Mouse (Mus musculus) hindbrain, embryonic 10.5 days (tissue): ENCODE data around the gene Chmp1a. TPM values are rescaled to one million over a fixed set of nuclear protein-coding genes. Genes with fewer than 3 reads are reported as not detected.

ENCODE experiments used
- DNase-seq: peaks from one replicate; pipeline ENCODE4 v3.0.0-alpha.2; 2017; ENCODE audit warnings: low spot score
- H3K27ac ChIP-seq: fragments of 300-500 bp; sonication (generic); 2 replicates; pipeline ENCODE4 v1.5.1; 2016; ENCODE audit warnings: mild to moderate bottlenecking, moderate library complexity
- H3K27me3 ChIP-seq: fragments of 300-500 bp; sonication (generic); 2 replicates; pipeline ENCODE4 v1.6.1; 2016; ENCODE audit warnings: mild to moderate bottlenecking; ENCODE audit not compliant: poor library complexity, insufficient read depth, severe bottlenecking
- H3K36me3 ChIP-seq: fragments of 300-500 bp; sonication (generic); 2 replicates; pipeline ENCODE4 v1.6.1; 2016; ENCODE audit warnings: mild to moderate bottlenecking, moderate library complexity
- H3K4me1 ChIP-seq: fragments of 300-500 bp; sonication (generic); replicated peaks from 2 replicates; pipeline ENCODE4 v1.6.1; 2016; ENCODE audit warnings: mild to moderate bottlenecking
- H3K4me3 ChIP-seq: fragments of 300-500 bp; sonication (generic); 2 replicates; pipeline ENCODE4 v1.5.1; 2016; ENCODE audit warnings: mild to moderate bottlenecking, moderate library complexity
- H3K9me3 ChIP-seq: fragments of 300-500 bp; sonication (generic); 2 replicates; pipeline ENCODE4 v1.6.1; 2016; ENCODE audit warnings: mild to moderate bottlenecking, moderate library complexity
- WGBS: fragments of 180-500 bp; shearing (Covaris S2); methylation state at CpG from one replicate; pipeline ENCODE4 v1.1.7; 2016; 5-methylcytosine and 5-hydroxymethylcytosine counted together
- polyA plus RNA-seq: library from polyadenylated mRNA; unstranded; fragments of >200 nt; fragmentation: Nextera tagmentation; extraction: Ambion mirVana; gene quantifications from 2 replicates; pipeline ENCODE4 v1.2.1, GENCODE M21; 2016

Chmp1a gene
- polyA plus RNA-seq, 1 experiment from 2014 or later = 158 TPM

- H3K27me3 ChIP-seq = peaks cover 4% of the 10 kb centered on the region; the same call in 1 of the 2 replicates
- 83% methylated on average over 7 of the region's 7 CpGs for WGBS
- peaks cover 30% of the 10 kb centered on the region for H3K4me1 ChIP-seq
- H3K36me3 ChIP-seq = no peaks in the 10 kb centered on the region
- DNase-seq = no peak
- no peak overlapping the region for H3K27ac ChIP-seq
- no peak overlapping the region for H3K4me3 ChIP-seq
- no peaks in the 10 kb centered on the region for H3K9me3 ChIP-seq
Measured at GRCm38 (mm10) chr8:123188841-123189240, 23.7 kb downstream of the Chmp1a start.

GRCm38 (mm10) chr8:123188006-123188405 lies 24.6 kb downstream of the Chmp1a start:
- no peak for DNase-seq
- H3K36me3 ChIP-seq = no peaks in the 10 kb centered on the region
- no peaks in the 10 kb centered on the region for H3K9me3 ChIP-seq
- WGBS = 88% methylated on average over 2 of the region's 2 CpGs
- H3K4me1 ChIP-seq = peaks cover 31% of the 10 kb centered on the region
- H3K4me3 ChIP-seq = no peak overlapping the region
- H3K27ac ChIP-seq = no peak overlapping the region
- peaks cover 4% of the 10 kb centered on the region; the same call in 1 of the 2 replicates for H3K27me3 ChIP-seq

- H3K4me3 ChIP-seq = no peak within 1 kb of the TSS
- no peaks in the 10 kb centered on the region for H3K36me3 ChIP-seq
- 37% methylated on average over 19 of the region's 19 CpGs for WGBS
- H3K4me1 ChIP-seq = peaks cover 31% of the 10 kb centered on the region
- H3K27ac ChIP-seq = peak within 1 kb of the TSS; percentile 72
- H3K9me3 ChIP-seq = no peaks in the 10 kb centered on the region
- peak; percentile 59 for DNase-seq
- H3K27me3 ChIP-seq = peaks cover 4% of the 10 kb centered on the region; the same call in 1 of the 2 replicates
Measured at GRCm38 (mm10) chr8:123185566-123186409, 26.8 kb downstream of the Chmp1a start, which contains the start of gene Dpep1. TSS of gene Dpep1 (plus strand) at chr8:123186242.

- no peak overlapping the region; the same call in 1 of the 2 replicates for H3K27ac ChIP-seq
- H3K9me3 ChIP-seq = peaks cover 27% of the 10 kb centered on the region
- H3K4me3 ChIP-seq = no peak overlapping the region
- 56% methylated on average over 3 of the region's 3 CpGs for WGBS
- H3K36me3 ChIP-seq = no peaks in the 10 kb centered on the region
- no peaks in the 10 kb centered on the region; the same call in 1 of the 2 replicates for H3K27me3 ChIP-seq
- H3K4me1 ChIP-seq = peaks cover 24% of the 10 kb centered on the region
- DNase-seq = peak; percentile 59
Measured at GRCm38 (mm10) chr8:123181391-123181790, 31.2 kb downstream of the Chmp1a start.

GRCm38 (mm10) chr8:123157888-123158465 lies 54.6 kb downstream of the Chmp1a start, which contains the start of gene Sult5a1:
TSS of gene Sult5a1 (minus strand) at chr8:123158315.
- Histone ChIP-seq H3K4me3 (peak within 1 kb of the TSS; percentile 31), H3K9me3 (no peaks in the 10 kb centered on the region), H3K36me3 (no peaks in the 10 kb centered on the region), H3K4me1 (peaks cover 20% of the 10 kb centered on the region), H3K27ac (peak within 1 kb of the TSS; percentile 50; the same call in 1 of the 2 replicates), H3K27me3 (no peaks in the 10 kb centered on the region)
- WGBS = 32% methylated on average over 13 of the region's 13 CpGs
- peak; percentile 14 for DNase-seq

- no peaks in the 10 kb centered on the region for H3K27me3 ChIP-seq
- no peak overlapping the region for H3K4me3 ChIP-seq
- no peaks in the 10 kb centered on the region for H3K36me3 ChIP-seq
- no peak for DNase-seq
- no peaks in the 10 kb centered on the region for H3K9me3 ChIP-seq
- H3K27ac ChIP-seq = 0 out of 2 replicates have a peak overlapping the region, but pooled peaks have one; percentile 2
- peaks cover 20% of the 10 kb centered on the region for H3K4me1 ChIP-seq
- WGBS = 77% methylated on average over 9 of the region's 9 CpGs
Measured at GRCm38 (mm10) chr8:123156070-123156773, 56.3 kb downstream of the Chmp1a start.

- H3K36me3 ChIP-seq = no peaks in the 10 kb centered on the region
- DNase-seq = no peak
- 82% methylated on average over 5 of the region's 5 CpGs for WGBS
- no peak overlapping the region for H3K4me3 ChIP-seq
- H3K27me3 ChIP-seq = no peaks in the 10 kb centered on the region
- H3K9me3 ChIP-seq = no peaks in the 10 kb centered on the region
- H3K27ac ChIP-seq = no peak overlapping the region
- H3K4me1 ChIP-seq = peaks cover 20% of the 10 kb centered on the region
Measured at GRCm38 (mm10) chr8:123155177-123155576, 57.4 kb downstream of the Chmp1a start.

Other genes with a start within 250 kb of the Chmp1a start
- 31.4 and 34.3 TPM in 2 replicates for gene Ankrd11, start 170.5 kb downstream of the Chmp1a start, polyA plus RNA-seq
- 56.6 and 58.2 TPM in 2 replicates for gene Spg7, start 149.8 kb downstream of the Chmp1a start, polyA plus RNA-seq
- gene Rpl13, start 110.4 kb downstream of the Chmp1a start, polyA plus RNA-seq = 1,248 and 1,330 TPM in 2 replicates
- 0.12 and 0.63 TPM in 2 replicates for gene Cpne7, start 95.4 kb downstream of the Chmp1a start, polyA plus RNA-seq
- 4.3 and 5.8 TPM in 2 replicates for gene Sult5a1, start 54.4 kb downstream of the Chmp1a start, polyA plus RNA-seq
- gene Dpep1, start 26.5 kb downstream of the Chmp1a start, polyA plus RNA-seq = 3.2 and 4.9 TPM in 2 replicates
- 5.3 and 5.7 TPM in 2 replicates for gene Spata33, start 69 bp upstream of the Chmp1a start, polyA plus RNA-seq
- 36.7 and 37.2 TPM in 2 replicates for gene Cdk10, start 12.1 kb upstream of the Chmp1a start, polyA plus RNA-seq
- 2.3 and 3.3 TPM in 2 replicates for gene Spata2l, start 23.5 kb upstream of the Chmp1a start, polyA plus RNA-seq
- gene Zfp276, start 41.4 kb upstream of the Chmp1a start, polyA plus RNA-seq = 30.6 and 36.0 TPM in 2 replicates
- gene Vps9d1, start 41.6 kb upstream of the Chmp1a start, polyA plus RNA-seq = 26.8 and 31.7 TPM in 2 replicates
- gene Fanca, start 105.8 kb upstream of the Chmp1a start, polyA plus RNA-seq = 35.3 and 40.9 TPM in 2 replicates
- 10.8 and 19.5 TPM in 2 replicates for gene Spire2, start 120.0 kb upstream of the Chmp1a start, polyA plus RNA-seq
- gene Tcf25, start 161.0 kb upstream of the Chmp1a start, polyA plus RNA-seq = 159 and 169 TPM in 2 replicates
- gene Mc1r, start 194.3 kb upstream of the Chmp1a start, polyA plus RNA-seq = 0.05 and 0.21 TPM in 2 replicates
- 560 and 909 TPM in 2 replicates for gene Tubb3, start 198.7 kb upstream of the Chmp1a start, polyA plus RNA-seq
- gene Def8, start 210.8 kb upstream of the Chmp1a start, polyA plus RNA-seq = 40.9 and 42.3 TPM in 2 replicates